Mouse (Mus musculus) ES-Bruce4 (cell line): Measurements from ENCODE around the gene Sec23ip.

Experiments
- CTCF ChIP-seq: IDR thresholded peaks from one replicate; pipeline ENCODE4 v1.8.1; 2011; ENCODE audit warnings: low read depth, low read length
- EP300 ChIP-seq: IDR thresholded peaks from 2 replicates; pipeline ENCODE4 v1.6.1; 2011; ENCODE audit warnings: low read depth, low read length; ENCODE audit not compliant: insufficient read depth
- POLR2A ChIP-seq: IDR thresholded peaks from one replicate; pipeline ENCODE4 v1.8.1; 2011; ENCODE audit warnings: low read length; ENCODE audit not compliant: insufficient read depth

DNA sequence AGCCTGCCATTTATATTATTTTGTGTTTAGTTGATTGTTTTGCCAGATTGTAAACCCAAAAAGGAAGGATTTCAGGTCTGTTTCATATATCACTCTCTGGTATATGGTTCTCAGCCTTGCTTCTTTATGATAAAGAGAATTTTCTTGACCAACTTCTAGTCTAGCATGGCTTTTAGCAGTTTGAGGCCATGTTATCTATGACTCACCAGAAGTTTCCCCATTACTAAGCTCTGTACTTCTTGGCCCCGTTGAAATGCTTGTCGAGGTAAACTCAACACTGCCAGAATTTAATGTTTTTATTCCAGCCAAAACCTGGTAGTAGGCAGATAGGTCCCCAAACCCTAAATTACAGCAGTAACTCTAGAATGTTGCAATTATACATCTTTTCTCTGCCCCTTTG, 845 bp upstream of the Sec23ip start:
- TF ChIP-seq POLR2A (no peak), CTCF (no peak), EP300 (no peak)
